Mouse (Mus musculus): ENCODE results near the gene Nkap. TPM values are rescaled to one million over a fixed set of nuclear protein-coding genes. Genes with fewer than 3 reads are reported as not detected.
A peak's percentile ranks its signal among the peaks of the same experiment; 100 is the strongest.
"Not testable (repeated sequence)": the region's sequence is repeated elsewhere in the genome, so short reads cannot be mapped to it uniquely, and the experiment has no call there.

Gene Nkap
- total RNA-seq, 1 experiment: 10.9 TPM

DNA sequence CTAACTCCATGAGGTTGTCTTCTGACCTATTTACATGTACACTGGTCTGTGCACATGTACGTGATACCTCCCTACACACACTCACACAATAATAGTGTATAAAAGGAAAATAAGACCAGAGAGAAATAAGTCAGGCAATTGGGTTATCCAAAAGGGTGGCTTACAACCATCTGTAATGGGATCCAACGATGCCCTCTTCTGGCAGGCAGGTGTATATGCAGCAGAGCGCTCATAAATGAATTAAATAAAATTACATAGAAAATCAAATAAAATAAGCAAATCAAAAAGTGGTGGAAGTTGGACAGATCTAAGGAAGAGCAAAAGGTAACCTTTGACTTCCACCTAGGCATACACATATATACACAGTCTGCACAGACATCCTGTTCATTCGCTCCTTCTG lies 31.2 kb downstream of the Nkap start:
- Histone ChIP-seq H3K9ac (ENCODE audit: insufficient read depth, low read depth, low read length, poor library complexity, severe bottlenecking) (no peak overlapping the region), H3K4me1 (ENCODE audit: control insufficient read depth in 2 of 2, insufficient read depth in 2 of 2, low read length in 2 of 2, poor library complexity in 1 of 2) (no peaks in the 10 kb centered on the region), H3K27ac (ENCODE audit: insufficient read depth, low read depth, low read length, poor library complexity, severe bottlenecking) (no peak overlapping the region), H3K36me3 (ENCODE audit: control insufficient read depth, insufficient read depth, low read length, poor library complexity, severe bottlenecking) (peaks cover 2% of the 10 kb centered on the region; the same call in 1 of the 2 replicates), H3K4me3 (ENCODE audit: insufficient read depth in 1 of 2, low read depth in 1 of 2, low read length in 2 of 2, poor library complexity in 1 of 2, severe bottlenecking in 1 of 2) (no peak overlapping the region), H3K9me3 (ENCODE audit: control insufficient read depth, insufficient read depth, low read depth, low read length) (no peaks in the 10 kb centered on the region)
- no peak for TF ChIP-seq ZC3H11A (IDR thresholded peaks at IDR 0.05; ENCODE audit: borderline replicate concordance, low read depth, low read length)
- TF ChIP-seq CHD2 (IDR thresholded peaks at IDR 0.05; ENCODE audit: low read depth, low read length): no peak
- TF ChIP-seq MAFK (IDR thresholded peaks at IDR 0.05; ENCODE audit: insufficient read depth, low read depth, low read length): no peak
- TF ChIP-seq ZNF384 (IDR thresholded peaks at IDR 0.05; ENCODE audit: low read depth, low read length): no peak
- no peak for TF ChIP-seq HCFC1 (IDR thresholded peaks at IDR 0.05; ENCODE audit: borderline replicate concordance, insufficient read depth, low read length)
- no peak for DNase-seq (ENCODE audit: low read depth, low spot score)
- in situ Hi-C loops (cut with MboI; ENCODE audit: low sequenced_read_pairs in 2 of 2, unreplicated experiment in 2 of 2): no loop called here

DNA sequence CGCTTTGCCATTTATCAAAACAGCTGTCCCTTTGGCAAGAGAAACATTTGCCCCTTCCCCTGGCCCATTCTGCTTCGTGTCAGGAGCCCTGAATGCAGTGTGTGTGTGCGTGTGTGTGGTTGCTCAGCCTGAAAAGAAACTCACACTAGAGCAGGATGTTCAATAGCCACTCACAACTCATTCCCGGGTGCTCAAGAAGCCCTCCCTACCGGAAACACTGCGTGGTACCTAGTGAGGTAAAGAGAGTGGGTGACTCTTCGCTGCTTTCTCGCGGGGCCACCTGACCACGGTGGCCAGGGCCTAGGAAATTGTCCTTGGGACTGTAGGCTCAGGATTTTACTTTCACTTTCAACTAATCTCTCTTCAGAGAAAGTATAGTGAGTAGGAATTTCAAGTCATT lies 34.6 kb downstream of the Nkap start:
- H3K4me3 ChIP-seq (ENCODE audit: insufficient read depth in 1 of 2, low read depth in 1 of 2, low read length in 2 of 2, poor library complexity in 1 of 2, severe bottlenecking in 1 of 2): no peak overlapping the region
- in situ Hi-C loops (cut with MboI; ENCODE audit: low sequenced_read_pairs in 2 of 2, unreplicated experiment in 2 of 2): no loop called here
- no peak for DNase-seq (ENCODE audit: low read depth, low spot score)
- H3K9ac ChIP-seq (ENCODE audit: insufficient read depth, low read depth, low read length, poor library complexity, severe bottlenecking): no peak overlapping the region
- H3K27ac ChIP-seq (ENCODE audit: insufficient read depth, low read depth, low read length, poor library complexity, severe bottlenecking): no peak overlapping the region
- peaks cover 0 to 3% of the 10 kb centered on the region in 2 experiments; a peak in 1 of 4 replicates for H3K4me1 ChIP-seq (ENCODE audit: control insufficient read depth in 2 of 2, insufficient read depth in 2 of 2, low read length in 2 of 2, poor library complexity in 1 of 2)
- TF ChIP-seq MAFK (IDR thresholded peaks at IDR 0.05; ENCODE audit: insufficient read depth, low read depth, low read length) (no peak), ZNF384 (IDR thresholded peaks at IDR 0.05; ENCODE audit: low read depth, low read length) (no peak), ZC3H11A (IDR thresholded peaks at IDR 0.05; ENCODE audit: borderline replicate concordance, low read depth, low read length) (no peak), HCFC1 (IDR thresholded peaks at IDR 0.05; ENCODE audit: borderline replicate concordance, insufficient read depth, low read length) (no peak), CHD2 (IDR thresholded peaks at IDR 0.05; ENCODE audit: low read depth, low read length) (no peak)
- no peaks in the 10 kb centered on the region for H3K9me3 ChIP-seq (ENCODE audit: control insufficient read depth, insufficient read depth, low read depth, low read length)
- H3K36me3 ChIP-seq (ENCODE audit: control insufficient read depth, insufficient read depth, low read length, poor library complexity, severe bottlenecking): no peaks in the 10 kb centered on the region

DNA sequence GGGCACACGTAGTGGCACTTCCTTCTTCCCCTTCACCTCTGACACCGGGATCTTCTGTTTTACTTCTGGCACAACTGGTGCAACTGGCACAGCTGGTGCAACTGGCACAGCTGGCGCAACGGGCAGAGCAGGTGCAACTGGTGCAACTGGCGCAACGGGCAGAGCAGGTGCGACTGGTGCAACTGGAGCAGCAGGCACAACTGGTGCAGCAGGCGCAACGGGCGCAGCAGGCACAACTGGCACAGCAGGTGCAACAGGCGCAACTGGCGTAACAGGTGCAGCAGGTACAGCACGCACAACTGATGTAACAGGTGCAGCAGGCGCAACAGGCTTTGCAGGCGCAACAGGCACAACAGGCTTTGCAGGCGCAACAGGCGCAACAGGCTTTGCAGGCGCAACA lies 36.5 kb downstream of the Nkap start:
- Histone ChIP-seq H3K9me3 (ENCODE audit: control insufficient read depth, insufficient read depth, low read depth, low read length) (no peaks in the 10 kb centered on the region), H3K4me1 (ENCODE audit: control insufficient read depth in 2 of 2, insufficient read depth in 2 of 2, low read length in 2 of 2, poor library complexity in 1 of 2) (peaks cover 0 to 3% of the 10 kb centered on the region in 2 experiments; a peak in 1 of 4 replicates), H3K4me3 (ENCODE audit: insufficient read depth in 1 of 2, low read depth in 1 of 2, low read length in 2 of 2, poor library complexity in 1 of 2, severe bottlenecking in 1 of 2) (peak overlapping the region in 1 of 2 experiments; percentile 33; a peak in 1 of 4 replicates), H3K27ac (ENCODE audit: insufficient read depth, low read depth, low read length, poor library complexity, severe bottlenecking) (no peak overlapping the region), H3K9ac (ENCODE audit: insufficient read depth, low read depth, low read length, poor library complexity, severe bottlenecking) (no peak overlapping the region), H3K36me3 (ENCODE audit: control insufficient read depth, insufficient read depth, low read length, poor library complexity, severe bottlenecking) (no peaks in the 10 kb centered on the region)
- DNase-seq (ENCODE audit: low read depth, low spot score): no peak
- TF ChIP-seq CHD2 (IDR thresholded peaks at IDR 0.05; ENCODE audit: low read depth, low read length) (no peak), ZNF384 (IDR thresholded peaks at IDR 0.05; ENCODE audit: low read depth, low read length) (no peak), HCFC1 (IDR thresholded peaks at IDR 0.05; ENCODE audit: borderline replicate concordance, insufficient read depth, low read length) (no peak), ZC3H11A (IDR thresholded peaks at IDR 0.05; ENCODE audit: borderline replicate concordance, low read depth, low read length) (no peak), MAFK (IDR thresholded peaks at IDR 0.05; ENCODE audit: insufficient read depth, low read depth, low read length) (no peak)
- in situ Hi-C loops (cut with MboI; ENCODE audit: low sequenced_read_pairs in 2 of 2, unreplicated experiment in 2 of 2): no loop called here

GRCm38 (mm10) chrX:37167085-37167484 lies 40.5 kb downstream of the Nkap start:
- DNase-seq (ENCODE audit: low read depth, low spot score): no peak
- in situ Hi-C loops (cut with MboI; ENCODE audit: low sequenced_read_pairs in 2 of 2, unreplicated experiment in 2 of 2): no loop called here
- Histone ChIP-seq H3K9ac (ENCODE audit: insufficient read depth, low read depth, low read length, poor library complexity, severe bottlenecking) (no peak overlapping the region), H3K27ac (ENCODE audit: insufficient read depth, low read depth, low read length, poor library complexity, severe bottlenecking) (no peak overlapping the region), H3K9me3 (ENCODE audit: control insufficient read depth, insufficient read depth, low read depth, low read length) (no peaks in the 10 kb centered on the region), H3K4me3 (ENCODE audit: insufficient read depth in 1 of 2, low read depth in 1 of 2, low read length in 2 of 2, poor library complexity in 1 of 2, severe bottlenecking in 1 of 2) (no peak overlapping the region), H3K4me1 (ENCODE audit: control insufficient read depth in 2 of 2, insufficient read depth in 2 of 2, low read length in 2 of 2, poor library complexity in 1 of 2) (peaks cover 0 to 3% of the 10 kb centered on the region in 2 experiments; a peak in 1 of 4 replicates), H3K36me3 (ENCODE audit: control insufficient read depth, insufficient read depth, low read length, poor library complexity, severe bottlenecking) (no peaks in the 10 kb centered on the region)
- TF ChIP-seq ZC3H11A (IDR thresholded peaks at IDR 0.05; ENCODE audit: borderline replicate concordance, low read depth, low read length): no peak
- no peak for TF ChIP-seq ZNF384 (IDR thresholded peaks at IDR 0.05; ENCODE audit: low read depth, low read length)
- no peak for TF ChIP-seq MAFK (IDR thresholded peaks at IDR 0.05; ENCODE audit: insufficient read depth, low read depth, low read length)
- no peak for TF ChIP-seq CHD2 (IDR thresholded peaks at IDR 0.05; ENCODE audit: low read depth, low read length)
- no peak for TF ChIP-seq HCFC1 (IDR thresholded peaks at IDR 0.05; ENCODE audit: borderline replicate concordance, insufficient read depth, low read length)

DNA sequence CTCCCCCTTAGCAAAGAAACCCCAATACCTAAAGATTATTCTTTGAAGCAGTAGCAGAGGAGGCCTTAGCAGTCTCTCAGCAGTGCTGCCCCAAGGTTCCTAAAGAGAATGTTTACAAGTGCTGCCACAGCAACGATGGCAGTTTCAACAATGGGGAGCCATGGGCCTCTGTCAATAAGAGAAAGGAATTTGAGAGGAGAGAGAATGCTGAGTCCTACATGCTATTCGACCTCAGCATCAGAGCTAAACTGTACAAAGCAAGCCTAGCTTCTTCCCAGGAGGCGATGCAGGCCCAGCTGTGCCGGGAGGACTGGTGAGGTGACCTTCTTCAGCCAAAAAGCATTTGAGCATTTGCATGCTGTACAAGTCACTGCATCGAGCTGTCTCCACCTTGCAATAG lies 42.1 kb downstream of the Nkap start, which contains the start of gene Akap14:
TSS of gene Akap14 (minus strand) at position 101 of the 400 bp plus-strand sequence.
- Histone ChIP-seq H3K9ac (ENCODE audit: insufficient read depth, low read depth, low read length, poor library complexity, severe bottlenecking) (no peak within 1 kb of the TSS), H3K4me3 (ENCODE audit: insufficient read depth in 1 of 2, low read depth in 1 of 2, low read length in 2 of 2, poor library complexity in 1 of 2, severe bottlenecking in 1 of 2) (no peak within 1 kb of the TSS), H3K9me3 (ENCODE audit: control insufficient read depth, insufficient read depth, low read depth, low read length) (no peaks in the 10 kb centered on the region), H3K27ac (ENCODE audit: insufficient read depth, low read depth, low read length, poor library complexity, severe bottlenecking) (no peak within 1 kb of the TSS), H3K4me1 (ENCODE audit: control insufficient read depth in 2 of 2, insufficient read depth in 2 of 2, low read length in 2 of 2, poor library complexity in 1 of 2) (no peaks in the 10 kb centered on the region), H3K36me3 (ENCODE audit: control insufficient read depth, insufficient read depth, low read length, poor library complexity, severe bottlenecking) (no peaks in the 10 kb centered on the region)
- in situ Hi-C loops (cut with MboI; ENCODE audit: low sequenced_read_pairs in 2 of 2, unreplicated experiment in 2 of 2): no loop called here
- TF ChIP-seq ZC3H11A (IDR thresholded peaks at IDR 0.05; ENCODE audit: borderline replicate concordance, low read depth, low read length) (no peak), HCFC1 (IDR thresholded peaks at IDR 0.05; ENCODE audit: borderline replicate concordance, insufficient read depth, low read length) (no peak), ZNF384 (IDR thresholded peaks at IDR 0.05; ENCODE audit: low read depth, low read length) (no peak), MAFK (IDR thresholded peaks at IDR 0.05; ENCODE audit: insufficient read depth, low read depth, low read length) (no peak), CHD2 (IDR thresholded peaks at IDR 0.05; ENCODE audit: low read depth, low read length) (no peak)
- no peak for DNase-seq (ENCODE audit: low read depth, low spot score)

DNA sequence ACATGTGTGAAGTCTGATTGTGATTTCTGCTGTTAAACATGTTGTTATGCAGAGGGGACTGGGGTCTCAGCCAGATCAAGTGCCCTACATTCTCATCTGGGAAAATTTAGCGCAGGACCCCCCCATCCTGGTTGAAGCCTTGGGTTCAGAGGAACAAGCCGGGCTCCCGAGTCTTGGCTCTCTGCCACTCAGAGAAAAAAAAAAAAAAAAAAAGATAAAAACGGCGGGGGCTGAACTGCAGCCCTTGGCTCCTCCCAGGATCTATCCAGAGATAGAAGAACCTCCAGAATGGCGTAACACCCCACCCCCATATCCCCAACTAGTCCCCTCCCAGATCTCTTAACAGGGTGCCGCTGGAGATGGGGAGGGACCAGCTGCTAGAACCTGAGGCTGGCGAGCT lies 57.8 kb downstream of the Nkap start:
- in situ Hi-C loops (cut with MboI; ENCODE audit: low sequenced_read_pairs in 2 of 2, unreplicated experiment in 2 of 2); H3K27ac ChIP-seq (ENCODE audit: insufficient read depth, low read depth, low read length, poor library complexity, severe bottlenecking); H3K9ac ChIP-seq (ENCODE audit: insufficient read depth, low read depth, low read length, poor library complexity, severe bottlenecking); H3K9me3 ChIP-seq (ENCODE audit: control insufficient read depth, insufficient read depth, low read depth, low read length); H3K4me3 ChIP-seq (ENCODE audit: insufficient read depth in 1 of 2, low read depth in 1 of 2, low read length in 2 of 2, poor library complexity in 1 of 2, severe bottlenecking in 1 of 2); H3K36me3 ChIP-seq (ENCODE audit: control insufficient read depth, insufficient read depth, low read length, poor library complexity, severe bottlenecking); H3K4me1 ChIP-seq (ENCODE audit: control insufficient read depth in 2 of 2, insufficient read depth in 2 of 2, low read length in 2 of 2, poor library complexity in 1 of 2); DNase-seq (ENCODE audit: low read depth, low spot score): not testable (repeated sequence)
